ENCODE assay signal across 21 mouse cellular contexts in the genomic region with DNA sequence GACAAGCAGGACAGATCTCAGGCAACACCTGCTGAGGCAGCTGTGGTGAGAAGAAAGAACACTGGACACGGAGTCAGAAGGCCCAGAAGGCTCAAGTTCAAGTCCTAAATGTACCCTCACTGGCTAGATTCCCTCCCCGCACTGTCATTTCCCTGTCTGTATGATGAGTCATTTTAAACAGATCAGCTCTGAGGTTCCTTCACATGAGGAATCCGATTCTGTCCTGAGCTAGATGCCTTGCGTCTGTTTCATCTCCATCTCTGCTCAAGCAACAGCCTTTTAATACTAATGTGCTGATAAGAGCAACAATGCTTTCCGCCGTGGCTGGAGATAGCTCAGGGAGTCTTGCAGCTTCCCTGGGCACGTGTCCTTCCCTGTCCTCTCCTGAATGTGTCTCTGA. TPM values are rescaled to one million over a fixed set of nuclear protein-coding genes. Genes with fewer than 3 reads are reported as not detected.
DNase-seq lines count a peak whose midpoint lies in the region; ATAC-seq and TF ChIP-seq lines count a peak whose summit lies in the region.
"Had no signal": no experiment of that assay in that cellular context is flagged by ENCODE, and none has a peak within 500 bp of the region (broad histone marks: within the 10 kb centered on the region; RNA-seq: fewer than 3 reads in every experiment).

No protein-coding gene starts in this region.

- no peaks in the 10 kb centered on the region for H3K36me3 ChIP-seq in forebrain, embryonic 12.5 days (replicated peaks)
- H3K36me3 ChIP-seq in forebrain, postnatal 0 days (ENCODE audit: insufficient read depth) = peaks cover 4% of the 10 kb centered on the region; the same call in 1 of the 2 replicates
- peaks cover 6% of the 10 kb centered on the region; the same call in 1 of the 2 replicates for H3K36me3 ChIP-seq in midbrain, embryonic 14.5 days (ENCODE audit: control insufficient read depth, insufficient read depth, low read length)
- H3K36me3 ChIP-seq in kidney, embryonic 14.5 days (ENCODE audit: control insufficient read depth, insufficient read depth, low read length) = no peaks in the 10 kb centered on the region
- H3K36me3 ChIP-seq: embryonic facial prominence, embryonic 15.5 days; limb, embryonic 15.5 days had no signal

- no peak for TF ChIP-seq CTCF in forebrain, postnatal 0 days (IDR thresholded peaks at IDR 0.05; ENCODE audit: low read depth)
- TF ChIP-seq CTCF in layer of hippocampus, adult 2 months (conservative IDR thresholded peaks at IDR 0.05) = no peak

- H3K27ac ChIP-seq in forebrain, embryonic 12.5 days = 0 out of 2 replicates have a peak overlapping the region, but pooled peaks have one; percentile 2
- no peak overlapping the region for H3K27ac ChIP-seq in forebrain, postnatal 0 days (ENCODE audit: low read depth, low read length)
- H3K27ac ChIP-seq in layer of hippocampus, adult 2 months = peak overlapping the region; percentile 36; the same call in 1 of the 2 replicates
- peak overlapping the region; percentile 28; the same call in 1 of the 2 replicates for H3K27ac ChIP-seq in midbrain, embryonic 14.5 days (replicated peaks; ENCODE audit: low read depth, low read length)
- H3K27ac ChIP-seq in kidney, embryonic 14.5 days (ENCODE audit: low read depth, low read length) = no peak overlapping the region
- H3K27ac ChIP-seq: embryonic facial prominence, embryonic 15.5 days; forebrain, embryonic 13.5 days; gastrocnemius, adult 2 months; limb, embryonic 15.5 days; neural tube, embryonic 12.5 days had no signal

- no peak for DNase-seq in forebrain, postnatal 0 days
- no peak for DNase-seq in layer of hippocampus, adult 2 months (ENCODE audit: low spot score in 2 of 2)
- DNase-seq in layer of hippocampus, postnatal 14 days (ENCODE audit: low spot score in 2 of 2) = no peak
- DNase-seq in MEL-GATA-1-ER (ENCODE audit: extremely low read depth, low read depth) = peak; percentile 9
- DNase-seq in midbrain, embryonic 14.5 days = no peak
- DNase-seq: cerebellum, adult 8-10 months; embryo, embryonic 11 days; gastrocnemius, adult 2 months; kidney, adult 2 months; kidney, postnatal 25 days; layer of hippocampus, adult 9-11 months; lung, postnatal 4 days; spleen, adult 18-20 months; thymus, adult 18-20 months had no signal

- H3K9me3 ChIP-seq in forebrain, embryonic 12.5 days = no peaks in the 10 kb centered on the region
- H3K9me3 ChIP-seq in forebrain, postnatal 0 days (ENCODE audit: low read length) = no peaks in the 10 kb centered on the region
- no peaks in the 10 kb centered on the region for H3K9me3 ChIP-seq in midbrain, embryonic 14.5 days (ENCODE audit: control insufficient read depth, low read length)
- H3K9me3 ChIP-seq in kidney, embryonic 14.5 days (ENCODE audit: control insufficient read depth, low read length) = no peaks in the 10 kb centered on the region
- H3K9me3 ChIP-seq: embryonic facial prominence, embryonic 15.5 days; forebrain, embryonic 13.5 days; limb, embryonic 15.5 days; neural tube, embryonic 12.5 days had no signal

- no peak for ATAC-seq in forebrain, embryonic 12.5 days (ENCODE audit: low FRiP score)
- ATAC-seq in forebrain, postnatal 0 days = no peak
- ATAC-seq in midbrain, embryonic 14.5 days (ENCODE audit: low FRiP score, low TSS enrichment) = no peak
- ATAC-seq in kidney, embryonic 14.5 days (ENCODE audit: low FRiP score, low TSS enrichment) = no peak
- ATAC-seq: forebrain, embryonic 13.5 days had no signal

- no peak overlapping the region for H3K4me2 ChIP-seq in forebrain, embryonic 12.5 days
- H3K4me2 ChIP-seq in forebrain, postnatal 0 days (ENCODE audit: low read depth) = no peak overlapping the region
- no peak overlapping the region for H3K4me2 ChIP-seq in midbrain, embryonic 14.5 days (ENCODE audit: low read length)
- H3K4me2 ChIP-seq in kidney, embryonic 14.5 days (replicated peaks; ENCODE audit: low read depth, low read length) = no peak overlapping the region
- H3K4me2 ChIP-seq: embryonic facial prominence, embryonic 15.5 days; forebrain, embryonic 13.5 days; limb, embryonic 15.5 days; neural tube, embryonic 12.5 days had no signal

- 0 out of 2 replicates have a peak, but pooled peaks cover 4% of the 10 kb centered on the region for H3K27me3 ChIP-seq in forebrain, embryonic 12.5 days
- no peaks in the 10 kb centered on the region for H3K27me3 ChIP-seq in forebrain, postnatal 0 days (ENCODE audit: insufficient read depth, low read length)
- no peaks in the 10 kb centered on the region for H3K27me3 ChIP-seq in midbrain, embryonic 14.5 days (ENCODE audit: control insufficient read depth, insufficient read depth, low read length)
- H3K27me3 ChIP-seq in kidney, embryonic 14.5 days (ENCODE audit: control insufficient read depth, insufficient read depth, low read length) = no peaks in the 10 kb centered on the region
- H3K27me3 ChIP-seq: embryonic facial prominence, embryonic 15.5 days; forebrain, embryonic 13.5 days; limb, embryonic 15.5 days; neural tube, embryonic 12.5 days had no signal

- H3K4me3 ChIP-seq in forebrain, embryonic 12.5 days (replicated peaks) = no peak overlapping the region
- H3K4me3 ChIP-seq in forebrain, postnatal 0 days (ENCODE audit: low read depth, low read length) = no peak overlapping the region
- H3K4me3 ChIP-seq in layer of hippocampus, adult 2 months = no peak overlapping the region
- no peak overlapping the region for H3K4me3 ChIP-seq in midbrain, embryonic 14.5 days (replicated peaks; ENCODE audit: low read depth, low read length)
- no peak overlapping the region for H3K4me3 ChIP-seq in kidney, embryonic 14.5 days (ENCODE audit: low read length)
- H3K4me3 ChIP-seq: embryonic facial prominence, embryonic 15.5 days; forebrain, embryonic 13.5 days; gastrocnemius, adult 2 months; limb, embryonic 15.5 days; neural tube, embryonic 12.5 days had no signal

- 84% methylated on average over 7 of the region's 7 CpGs for WGBS in forebrain, embryonic 12.5 days
- WGBS in forebrain, postnatal 0 days = 80% methylated on average over 7 of the region's 7 CpGs
- WGBS in midbrain, embryonic 14.5 days = 78% methylated on average over 7 of the region's 7 CpGs
- 84% methylated on average over 7 of the region's 7 CpGs for WGBS in kidney, embryonic 14.5 days

- H3K4me1 ChIP-seq in forebrain, embryonic 12.5 days = peaks cover 34% of the 10 kb centered on the region
- H3K4me1 ChIP-seq in forebrain, postnatal 0 days (ENCODE audit: insufficient read depth) = peaks cover 16% of the 10 kb centered on the region
- H3K4me1 ChIP-seq in midbrain, embryonic 14.5 days (ENCODE audit: control insufficient read depth, insufficient read depth, low read length) = peaks cover 30% of the 10 kb centered on the region
- no peaks in the 10 kb centered on the region for H3K4me1 ChIP-seq in kidney, embryonic 14.5 days (ENCODE audit: control insufficient read depth, insufficient read depth, low read length)
- H3K4me1 ChIP-seq: limb, embryonic 15.5 days had no signal

- no peak overlapping the region for H3K9ac ChIP-seq in forebrain, embryonic 12.5 days
- H3K9ac ChIP-seq in forebrain, postnatal 0 days = no peak overlapping the region
- no peak overlapping the region for H3K9ac ChIP-seq in midbrain, embryonic 14.5 days (replicated peaks; ENCODE audit: low read length)
- no peak overlapping the region for H3K9ac ChIP-seq in kidney, embryonic 14.5 days (ENCODE audit: low read depth, low read length)
- H3K9ac ChIP-seq: embryonic facial prominence, embryonic 15.5 days; forebrain, embryonic 13.5 days; limb, embryonic 15.5 days; neural tube, embryonic 12.5 days had no signal

RNA-seq across cellular contexts. Expression of gene Cntn2, which starts 22.7 kb away (rescaled TPM):
- polyA plus RNA-seq in forebrain, embryonic 12.5 days (2016; fragmentation: Nextera tagmentation; extraction: Ambion mirVana) = 37.0 and 37.5 TPM in 2 replicates
- total RNA-seq in forebrain, postnatal 0 days (2014; rRNA removed) = 101 and 104 TPM in 2 replicates
- 41.0 and 43.9 TPM in 2 replicates for polyA plus RNA-seq in forebrain, postnatal 0 days (2015; fragmentation: Nextera tagmentation; extraction: Ambion mirVana)
- total RNA-seq in layer of hippocampus, adult 2 months (2021) = 10 to 100 TPM; 71.8 to 73.9 TPM
- total RNA-seq in layer of hippocampus, postnatal 14 days (2021) = 10 to 100 TPM; 52.7 to 54.9 TPM
- 36.9 and 65.3 TPM in 2 replicates for polyA plus RNA-seq in midbrain, embryonic 14.5 days (2014; fragmentation: Nextera tagmentation; extraction: Ambion mirVana)
- 0.26 and 0.32 TPM in 2 replicates for polyA plus RNA-seq in kidney, embryonic 14.5 days (2014; fragmentation: Nextera tagmentation; extraction: Ambion mirVana)
- total RNA-seq: granulocyte monocyte progenitor cell, adult 5-6 weeks had no signal

RNA-seq across cellular contexts. Expression of gene Tmem81, which starts 59.7 kb away (rescaled TPM):
- 1.4 and 1.6 TPM in 2 replicates for polyA plus RNA-seq in forebrain, embryonic 12.5 days (2016; fragmentation: Nextera tagmentation; extraction: Ambion mirVana)
- total RNA-seq in forebrain, postnatal 0 days (2014; rRNA removed) = 1.6 and 3.0 TPM in 2 replicates
- polyA plus RNA-seq in forebrain, postnatal 0 days (2015; fragmentation: Nextera tagmentation; extraction: Ambion mirVana) = 0.49 and 0.90 TPM in 2 replicates
- total RNA-seq in layer of hippocampus, adult 2 months (2021) = 1 to 10 TPM; 6.3 to 6.4 TPM
- total RNA-seq in layer of hippocampus, postnatal 14 days (2021) = 1 to 10 TPM; 2.7 to 4.0 TPM
- polyA plus RNA-seq in midbrain, embryonic 14.5 days (2014; fragmentation: Nextera tagmentation; extraction: Ambion mirVana) = 1.1 and 1.3 TPM in 2 replicates
- polyA plus RNA-seq in kidney, embryonic 14.5 days (2014; fragmentation: Nextera tagmentation; extraction: Ambion mirVana) = 1.1 and 2.1 TPM in 2 replicates

Comparison
In these comparisons a context has a peak if more than half of its experiments do, and no peak if none do; other contexts are left out.
1. H3K27ac ChIP-seq: peak in forebrain, embryonic 12.5 days (single experiment), layer of hippocampus, adult 2 months (single experiment) and midbrain, embryonic 14.5 days (single experiment); none in forebrain, postnatal 0 days (single experiment) and kidney, embryonic 14.5 days (single experiment).
2. RNA of gene Cntn2, which starts 22.7 kb away (polyA plus RNA-seq): 36.9 to 65.3 TPM in midbrain, embryonic 14.5 days, 41.0 to 43.9 TPM in forebrain, postnatal 0 days and 37.0 to 37.5 TPM in forebrain, embryonic 12.5 days; 0.26 to 0.32 TPM in kidney, embryonic 14.5 days; every median in the first group is over 10 times any median in the second.